Mouse (Mus musculus) kidney, adult 8-10 months (tissue): ENCODE data around the gene Prkcz.
"Not testable (repeated sequence)": the region's sequence is repeated elsewhere in the genome, so short reads cannot be mapped to it uniquely, and the experiment has no call there.

Source experiments
- DNase-seq, 2 experiments: peaks; one replicate each; pipeline ENCODE4 v3.0.0; 2022

Prkcz gene

GRCm38 (mm10) chr4:155280768-155281121 lies 80.4 kb downstream of the Prkcz start:
- DNase-seq, result peak; percentile 15 to 38

- peak; percentile 60 to 69 for DNase-seq
Observed at GRCm38 (mm10) chr4:155279926-155280767, 81.0 kb downstream of the Prkcz start.

- DNase-seq, result no peak
Observed at GRCm38 (mm10) chr4:155279054-155279453, 82.1 kb downstream of the Prkcz start.

- DNase-seq, result no peak
Observed at GRCm38 (mm10) chr4:155277963-155278362, 83.2 kb downstream of the Prkcz start.

- no peak for DNase-seq
Observed at GRCm38 (mm10) chr4:155274851-155275250, 86.3 kb downstream of the Prkcz start.

- no peak for DNase-seq
Observed at GRCm38 (mm10) chr4:155274451-155274850, 86.7 kb downstream of the Prkcz start.

GRCm38 (mm10) chr4:155268382-155268781 lies 92.8 kb downstream of the Prkcz start:
- DNase-seq, result peak in 1 of 2 experiments; percentile 71

GRCm38 (mm10) chr4:155267639-155268175 lies 93.5 kb downstream of the Prkcz start:
- peak in 1 of 2 experiments; percentile 28 for DNase-seq

- no peak for DNase-seq
Observed at GRCm38 (mm10) chr4:155267047-155267543, 94.1 kb downstream of the Prkcz start.

- DNase-seq, result no peak
Observed at GRCm38 (mm10) chr4:155264521-155265321, 96.4 kb downstream of the Prkcz start.

- no peak for DNase-seq
Observed at GRCm38 (mm10) chr4:155252253-155252652, 108.9 kb downstream of the Prkcz start.

- DNase-seq, result no peak
Observed at GRCm38 (mm10) chr4:155251147-155251546, 110.0 kb downstream of the Prkcz start.

- peak; percentile 73 to 74 for DNase-seq
Observed at GRCm38 (mm10) chr4:155250361-155251117, 110.6 kb downstream of the Prkcz start.

GRCm38 (mm10) chr4:155249648-155250351 lies 111.4 kb downstream of the Prkcz start, which contains the start of gene Faap20:
TSS of gene Faap20 (plus strand) at chr4:155249802.
- DNase-seq, result peak; percentile 86 to 87

- peak; percentile 92 to 98 for DNase-seq
Observed at GRCm38 (mm10) chr4:155249257-155249647, 111.9 kb downstream of the Prkcz start.

GRCm38 (mm10) chr4:155248054-155248453 lies 113.1 kb downstream of the Prkcz start:
- not testable (repeated sequence) for DNase-seq

- peak in 1 of 2 experiments; percentile 15 for DNase-seq
Observed at GRCm38 (mm10) chr4:155246691-155247105, 114.5 kb downstream of the Prkcz start.

GRCm38 (mm10) chr4:155245770-155246492 lies 115.2 kb downstream of the Prkcz start:
- DNase-seq, result peak; percentile 71 to 77

- no peak for DNase-seq
Observed at GRCm38 (mm10) chr4:155243233-155243632, 117.9 kb downstream of the Prkcz start.

- peak in 1 of 2 experiments; percentile 23 for DNase-seq
Observed at GRCm38 (mm10) chr4:155242292-155242691, 118.9 kb downstream of the Prkcz start.

GRCm38 (mm10) chr4:155241789-155242188 lies 119.4 kb downstream of the Prkcz start:
- no peak for DNase-seq
